In the genomic region with DNA sequence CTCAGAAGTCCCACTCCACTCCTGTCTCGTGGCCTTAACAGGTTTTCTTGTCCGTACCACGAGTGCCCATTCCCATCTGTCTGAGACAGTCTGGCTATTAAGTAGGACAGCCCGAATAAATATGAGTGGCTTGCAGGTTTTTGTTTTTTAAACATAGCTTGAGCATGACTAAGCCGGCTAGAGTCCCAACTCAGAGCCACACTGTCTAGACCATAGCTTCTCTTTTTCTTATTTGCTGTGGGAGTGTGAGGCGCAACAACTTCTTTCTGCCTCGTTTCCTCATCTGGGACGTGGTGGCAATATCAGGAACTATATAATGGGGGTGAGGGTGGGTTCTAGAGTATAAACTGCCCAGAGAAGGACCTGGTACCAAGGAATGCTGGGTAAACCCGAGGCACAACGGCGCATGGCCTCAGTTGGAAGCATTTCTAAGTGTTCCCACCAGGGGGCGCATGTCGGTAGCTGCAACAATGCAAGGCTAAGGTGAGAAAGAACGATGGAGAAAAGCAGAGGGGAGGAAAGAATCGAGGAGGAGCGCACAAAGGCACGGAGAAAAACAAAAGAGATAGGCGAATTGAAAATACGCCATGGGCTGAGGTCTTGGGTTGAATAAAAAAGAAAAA, we compare ENCODE assay signal across 9 mouse cellular contexts. TPM values are rescaled to one million over a fixed set of nuclear protein-coding genes. Genes with fewer than 3 reads are reported as not detected.
A peak's percentile ranks its signal among the peaks of the same experiment; 100 is the strongest.
DNase-seq lines count a peak whose midpoint lies in the region; ATAC-seq lines count a peak whose summit lies in the region.
"Had no signal": no experiment of that assay in that cellular context is flagged by ENCODE, and none has a peak within 500 bp of the region (broad histone marks: within the 10 kb centered on the region; RNA-seq: fewer than 3 reads in every experiment).

No protein-coding gene starts in this region.

- peak; percentile 81 for DNase-seq in NIH3T3 (ENCODE audit: low read depth)
- DNase-seq in cerebellum, adult 9-10 months = peak; percentile 53
- peak; percentile 25 to 91 for DNase-seq in frontal cortex, adult 2 months (ENCODE audit: extremely low spot score in 1 of 2, low spot score in 1 of 2)
- peak; percentile 81 for DNase-seq in hindbrain, embryonic 14.5 days (ENCODE audit: low spot score)
- DNase-seq in layer of hippocampus, postnatal 25 days (ENCODE audit: extremely low spot score in 1 of 2, low spot score in 1 of 2) = peak; percentile 73 to 92
- DNase-seq in right cerebral cortex, postnatal 14 days = peak; percentile 79
- peak; percentile 85 for DNase-seq in urinary bladder, postnatal 14 days (ENCODE audit: low spot score)

- no peaks in the 10 kb centered on the region for H3K27me3 ChIP-seq in hindbrain, embryonic 14.5 days (ENCODE audit: control insufficient read depth, insufficient read depth, low read length)

- no peaks in the 10 kb centered on the region for H3K4me1 ChIP-seq in hindbrain, embryonic 14.5 days (replicated peaks; ENCODE audit: control insufficient read depth, insufficient read depth, low read length)

- H3K4me3 ChIP-seq in hindbrain, embryonic 14.5 days (replicated peaks; ENCODE audit: low read length) = no peak overlapping the region

- 35% methylated on average over 19 of the region's 19 CpGs for WGBS in hindbrain, embryonic 14.5 days

- no peak overlapping the region for H3K9ac ChIP-seq in hindbrain, embryonic 14.5 days

- H3K9me3 ChIP-seq in hindbrain, embryonic 14.5 days (ENCODE audit: control insufficient read depth, low read length) = no peaks in the 10 kb centered on the region

- no peaks in the 10 kb centered on the region for H3K36me3 ChIP-seq in hindbrain, embryonic 14.5 days (replicated peaks; ENCODE audit: control insufficient read depth, insufficient read depth)

- ATAC-seq in hindbrain, embryonic 14.5 days (ENCODE audit: low FRiP score) = peak; percentile 46; the same call in 1 of the 2 replicates
- ATAC-seq in megakaryocyte-erythroid progenitor cell, adult 5-6 weeks (replicated peaks; ENCODE audit: low FRiP score, low TSS enrichment, poor library complexity, severe bottlenecking) = peak; percentile 90

- no peak overlapping the region for H3K4me2 ChIP-seq in hindbrain, embryonic 14.5 days (replicated peaks)

- H3K27ac ChIP-seq in hindbrain, embryonic 14.5 days = no peak overlapping the region
- H3K27ac ChIP-seq: macrophage had no signal

RNA-seq across cellular contexts. Expression of gene Reg4, which starts 5.1 kb away (rescaled TPM):
- 0.13 TPM in 1 of 2 replicates, not detected in the other for polyA plus RNA-seq in frontal cortex, adult 2 months (2012; rRNA removed)
- not detected in 2 replicates for polyA plus RNA-seq in hindbrain, embryonic 14.5 days (2014; fragmentation: Nextera tagmentation; extraction: Ambion mirVana)
- not detected for total RNA-seq in layer of hippocampus, postnatal 25 days (2021)
- 0.90 TPM in 1 of 2 replicates, not detected in the other for total RNA-seq in megakaryocyte-erythroid progenitor cell, adult 5-6 weeks (2014; fragmentation: Nextera tagmentation)
- total RNA-seq in megakaryocyte-erythroid progenitor cell, adult 5-6 weeks (2017) = not detected in 2 replicates
- polyA plus RNA-seq: macrophage had no signal

RNA-seq across cellular contexts. Expression of gene Hmgcs2, which starts 53.1 kb away (rescaled TPM):
- polyA plus RNA-seq in frontal cortex, adult 2 months (2012; rRNA removed) = 14.1 and 14.9 TPM in 2 replicates
- 24.6 and 26.8 TPM in 2 replicates for polyA plus RNA-seq in hindbrain, embryonic 14.5 days (2014; fragmentation: Nextera tagmentation; extraction: Ambion mirVana)
- 10 to 100 TPM in 1 of 2 experiments, 1 to 10 TPM in 1; 9.6 to 10.4 TPM for total RNA-seq in layer of hippocampus, postnatal 25 days (2021)
- 0.79 and 1.5 TPM in 2 replicates for total RNA-seq in megakaryocyte-erythroid progenitor cell, adult 5-6 weeks (2014; fragmentation: Nextera tagmentation)
- 0.09 and 1.3 TPM in 2 replicates for total RNA-seq in megakaryocyte-erythroid progenitor cell, adult 5-6 weeks (2017)
- polyA plus RNA-seq: macrophage had no signal

Comparison
In these comparisons a context has a peak if more than half of its experiments do, and no peak if none do; other contexts are left out.
1. RNA of gene Hmgcs2, which starts 53.1 kb away (total RNA-seq): 9.6 to 10.4 TPM in layer of hippocampus, postnatal 25 days; 0.09 to 1.5 TPM in megakaryocyte-erythroid progenitor cell, adult 5-6 weeks; every median in the first group is over 4 times any median in the second.
2. Peak in every context shown above with its lines, with median percentiles within 50 percentile points of each other: DNase-seq.